Mouse (Mus musculus) spleen, adult 18-20 months (tissue): ENCODE data around the gene Olfr954.

Experiments used
- DNase-seq, 2 experiments: peaks; one replicate each; pipeline ENCODE4 v3.0.0; 2022; ENCODE audit warnings: mixed read lengths in 2 of 2

Gene Olfr954

GRCm38 (mm10) chr9:39456401-39456800 is at the start of gene Olfr954:
TSS of gene Olfr954 (plus strand) at chr9:39456701.
- DNase-seq, result no peak

GRCm38 (mm10) chr9:39427048-39427447 is 29.5 kb upstream of the Olfr954 start, which contains the start of gene Olfr952:
TSS of gene Olfr952 (minus strand) at chr9:39427148.
- no peak for DNase-seq

- no peak for DNase-seq
Measured at GRCm38 (mm10) chr9:39471844-39472243, 15.3 kb downstream of the Olfr954 start, which contains the start of gene Olfr955. TSS of gene Olfr955 (minus strand) at chr9:39471944.

DNA sequence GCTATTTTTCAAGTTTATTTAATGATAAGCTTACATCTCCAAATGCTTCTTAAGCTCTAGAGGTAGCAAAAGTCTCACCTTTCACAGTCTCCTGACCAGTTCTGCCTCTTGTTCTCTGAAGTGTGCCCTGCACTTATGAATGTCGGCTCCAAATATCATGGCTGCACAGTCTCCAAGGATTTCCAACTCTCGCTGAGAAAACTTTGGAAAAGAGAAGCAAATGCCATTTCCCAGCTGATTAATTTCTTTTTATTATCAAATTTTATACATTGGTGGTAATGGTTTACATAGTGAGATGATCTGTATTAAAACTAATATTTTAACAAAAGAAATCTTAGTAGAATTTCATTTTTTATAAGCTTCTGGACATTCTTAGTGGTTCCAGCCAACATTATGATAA is 37.4 kb downstream of the Olfr954 start, which contains the start of gene Olfr44:
Olfr44 (minus strand) TSS at position 101 of the 400 bp plus-strand sequence.
- no peak for DNase-seq

- no peak for DNase-seq
Measured at GRCm38 (mm10) chr9:39508998-39509397, 52.5 kb downstream of the Olfr954 start.

- no peak for DNase-seq
Measured at GRCm38 (mm10) chr9:39509412-39509811, 52.9 kb downstream of the Olfr954 start.
